Mouse (Mus musculus) gonadal fat pad, adult 2 months (tissue): Measurements from ENCODE around the gene Vmn1r74. TPM values are rescaled to one million over a fixed set of nuclear protein-coding genes. Genes with fewer than 3 reads are reported as not detected.
"Not testable (repeated sequence)": the region's sequence is repeated elsewhere in the genome, so short reads cannot be mapped to it uniquely, and the experiment has no call there.

Experiments
- DNase-seq: peaks from one replicate; pipeline ENCODE4 v3.0.0-alpha.2; 2012; ENCODE audit warnings: low read depth
- polyA plus RNA-seq: library from polyadenylated mRNA; depleted of rRNA; stranded (reverse); fragments of >200 nt; gene quantifications from 2 replicates; pipeline ENCODE4 v1.2.3, GENCODE M21; 2012; rRNA removed

Gene Vmn1r74
- not detected in 2 replicates for polyA plus RNA-seq

DNA sequence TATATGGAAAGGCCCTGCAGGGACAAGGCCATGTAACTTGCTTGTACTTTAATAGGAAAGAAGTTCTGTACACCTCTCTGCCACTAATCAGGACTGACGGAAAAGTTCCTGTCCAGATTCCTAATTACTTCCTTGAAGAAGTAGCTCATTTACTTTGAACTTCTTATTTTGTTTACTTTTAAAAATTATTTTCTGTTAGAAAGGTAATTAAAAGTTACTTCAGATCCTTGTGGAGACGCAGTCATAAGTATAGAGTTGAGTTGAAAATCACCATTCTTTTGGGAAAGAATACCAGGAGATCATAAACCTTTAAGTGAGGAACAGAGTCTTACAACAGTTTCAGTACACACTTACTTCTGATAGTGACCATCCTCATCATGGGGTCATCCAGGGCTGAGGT, at the start of gene Vmn1r74:
Gene Vmn1r74, plus strand, starts transcription at position 301 of the 400 bp plus-strand sequence.
- DNase-seq: no peak

DNA sequence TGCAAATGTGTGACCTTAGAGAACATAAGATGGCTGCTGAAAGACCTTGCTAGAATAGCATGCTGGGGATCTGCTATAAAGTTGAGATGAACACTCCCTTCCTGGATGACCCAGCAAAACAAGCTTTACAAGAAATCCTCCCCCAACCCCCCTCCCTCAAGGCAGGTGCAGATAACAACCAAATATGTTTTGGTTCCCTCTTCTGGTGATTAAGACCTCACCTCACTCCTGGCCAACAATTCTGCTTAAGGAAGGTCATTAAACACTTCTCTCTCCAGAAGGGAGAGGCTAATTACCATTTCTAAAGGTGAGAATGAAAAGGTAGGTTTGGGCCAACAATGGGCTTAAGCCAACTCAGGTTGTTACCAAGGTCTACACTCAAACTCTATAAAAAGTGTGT, 20.0 kb upstream of the Vmn1r74 start:
- no peak for DNase-seq

DNA sequence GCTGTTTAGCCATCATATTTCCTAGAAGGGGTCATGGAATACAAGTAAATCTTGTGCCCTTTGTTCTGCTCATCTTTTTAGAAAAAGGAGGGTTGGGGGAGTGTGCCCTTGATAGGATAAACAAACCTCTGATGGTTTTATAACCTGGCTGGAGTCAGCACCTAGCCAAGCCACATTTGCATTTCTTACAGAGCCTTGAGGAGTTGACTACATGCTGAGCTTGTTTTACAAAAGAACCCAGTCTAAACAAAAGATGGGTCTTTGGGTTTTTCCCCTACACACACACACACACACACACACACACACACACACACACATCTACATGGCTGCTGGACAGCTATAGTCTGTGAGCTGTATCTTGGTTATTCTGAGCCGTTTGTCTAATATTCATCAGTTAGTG, 11.6 kb upstream of the Vmn1r74 start:
- no peak for DNase-seq

DNA sequence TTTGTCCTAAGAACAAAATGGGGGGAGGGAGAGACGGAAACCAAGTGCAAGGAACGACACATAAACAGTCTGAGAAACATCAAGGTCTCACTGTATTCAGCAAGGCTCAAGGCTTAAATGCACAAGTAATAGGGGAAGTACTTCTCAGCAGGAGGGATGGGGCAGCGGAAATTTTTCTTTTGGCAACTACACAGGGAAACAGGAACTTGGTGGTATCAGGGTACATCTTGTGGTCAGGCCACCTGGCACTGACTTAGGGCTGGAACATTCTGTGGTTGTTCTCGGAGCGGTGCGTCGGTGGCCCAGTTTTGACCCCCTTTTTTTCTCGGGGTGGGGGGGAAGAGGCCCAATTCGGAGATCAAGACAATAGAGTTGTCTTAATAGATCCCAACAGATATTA, 10.5 kb upstream of the Vmn1r74 start:
- not testable (repeated sequence) for DNase-seq

DNA sequence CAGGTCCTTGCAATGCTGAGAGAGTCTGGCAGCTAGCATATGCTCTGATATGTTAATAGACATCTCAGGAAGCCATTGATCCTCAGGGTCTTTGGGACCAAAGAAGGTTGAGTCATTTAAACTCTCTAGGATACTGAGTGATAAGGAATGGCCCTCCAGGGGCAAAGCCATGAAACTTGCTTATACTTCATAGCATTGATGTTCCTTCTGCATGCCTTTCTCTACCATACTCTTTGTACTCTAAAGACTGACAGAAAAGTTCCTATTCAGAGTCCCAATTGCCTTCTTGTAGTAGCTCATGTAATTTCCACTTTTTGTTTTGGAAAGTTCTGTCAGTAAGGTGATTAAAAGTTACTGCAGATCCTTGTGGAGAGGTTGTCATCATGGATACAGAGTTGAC, 40.5 kb downstream of the Vmn1r74 start, which contains the start of gene Vmn1r75:
Gene Vmn1r75, plus strand, starts transcription at position 301 of the 400 bp plus-strand sequence.
- DNase-seq: no peak

Other genes with a start within 250 kb of the Vmn1r74 start
- gene Zscan4-ps3, start 224.7 kb upstream of the Vmn1r74 start, polyA plus RNA-seq: not detected in 2 replicates
- gene Vmn1r72, start 153.8 kb upstream of the Vmn1r74 start, polyA plus RNA-seq: not detected in 2 replicates
- not detected in 2 replicates for gene Vmn1r73, start 103.7 kb upstream of the Vmn1r74 start, polyA plus RNA-seq
- gene Vmn1r75, start 40.6 kb downstream of the Vmn1r74 start, polyA plus RNA-seq: not detected in 2 replicates
- gene Vmn1r76, start 104.2 kb downstream of the Vmn1r74 start, polyA plus RNA-seq: not detected in 2 replicates
- not detected in 2 replicates for gene Vmn1r77, start 202.8 kb downstream of the Vmn1r74 start, polyA plus RNA-seq